Mouse (Mus musculus) A20 (cell line): ENCODE measurements around the gene Stat1.

Source experiments
- DNase-seq: peaks from one replicate; pipeline ENCODE4 v3.0.0-alpha.2; 2011; ENCODE audit warnings: low read depth, low spot score

Gene Stat1

DNA sequence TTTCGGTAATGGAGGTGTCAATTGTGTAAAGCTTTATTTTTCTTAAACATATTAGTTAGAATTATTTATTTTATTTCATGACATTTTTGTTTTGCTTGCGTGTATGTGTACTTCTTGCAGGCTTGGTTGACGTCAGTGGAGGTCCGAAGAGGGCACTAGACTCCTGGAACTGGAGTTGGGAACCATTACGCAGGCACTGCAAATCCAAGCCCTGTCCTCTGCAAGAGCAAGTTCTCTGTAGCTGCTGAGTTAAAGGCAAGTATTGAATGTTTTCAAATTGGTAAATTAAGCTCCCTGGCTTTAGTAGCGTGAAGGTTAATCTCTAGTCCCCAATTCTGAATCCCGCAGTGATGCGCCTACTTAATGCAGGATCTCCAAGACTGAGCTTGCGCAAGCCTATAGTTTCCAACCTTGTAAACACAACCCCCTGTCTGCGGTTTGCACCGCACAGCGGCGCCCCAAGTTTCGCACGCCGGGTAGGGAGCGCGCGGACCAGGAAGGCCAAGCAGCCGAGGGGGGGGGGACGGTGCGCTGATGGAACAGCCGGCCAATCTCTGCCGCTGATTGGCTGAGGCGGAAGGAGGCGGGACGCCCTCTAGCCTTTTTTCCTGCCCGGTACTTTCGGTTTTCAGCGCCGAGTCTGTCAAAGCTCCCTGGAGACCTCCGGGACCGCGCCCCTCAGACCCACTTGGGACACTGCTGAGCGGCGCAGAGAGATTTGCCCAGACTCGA lies at the start of gene Stat1:
Stat1 (plus strand) TSS at position 581 of the 732 bp plus-strand sequence.
- DNase-seq = peak; percentile 96

DNA sequence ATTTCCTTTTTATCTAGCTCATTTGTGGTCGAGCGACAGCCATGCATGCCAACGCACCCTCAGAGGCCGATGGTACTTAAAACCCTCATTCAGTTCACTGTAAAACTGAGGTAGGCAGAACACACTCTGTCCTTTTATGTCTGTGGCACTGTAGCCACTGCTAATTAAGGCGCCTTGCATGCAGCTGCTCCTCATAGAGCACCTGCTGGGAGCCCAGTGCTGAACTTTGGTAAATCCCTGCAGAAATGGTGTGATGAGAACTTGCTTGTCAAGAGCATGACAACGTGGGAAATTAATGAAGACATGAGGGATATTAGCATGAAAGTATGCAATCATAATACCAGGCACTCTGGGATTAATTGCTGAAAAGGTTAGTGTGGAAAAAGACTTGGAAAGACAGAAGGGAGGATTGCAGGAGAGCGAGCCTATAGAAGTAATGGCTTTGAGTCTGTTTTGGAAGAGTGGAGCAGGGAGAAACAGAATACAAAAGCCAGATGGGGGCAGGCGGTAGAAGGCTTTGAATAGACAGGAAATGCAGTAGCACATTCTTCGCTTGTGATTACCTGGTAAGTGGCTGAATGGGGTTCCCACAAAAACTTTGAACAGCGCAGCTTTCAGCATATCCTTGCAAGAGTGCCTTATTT lies 39.4 kb upstream of the Stat1 start:
- no peak for DNase-seq

DNA sequence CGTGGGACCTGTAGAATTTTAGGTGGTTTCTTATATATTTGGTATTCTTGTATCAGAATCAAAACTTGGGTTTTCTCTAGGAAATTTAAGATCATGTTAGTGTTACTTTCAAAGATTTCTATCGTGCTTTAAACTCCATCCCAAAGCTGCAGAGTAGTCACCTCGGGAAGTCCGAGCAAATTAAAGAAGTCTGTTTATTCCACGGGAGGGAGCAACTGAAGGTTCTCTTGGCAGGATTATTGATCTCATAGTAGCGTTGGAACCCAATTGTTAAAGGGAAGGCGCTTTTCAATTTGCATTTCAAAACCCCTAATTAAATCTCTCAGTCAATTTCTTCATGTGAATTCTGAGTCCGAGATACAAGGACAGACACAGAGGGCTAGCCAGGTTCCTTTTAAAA lies 38.9 kb upstream of the Stat1 start:
- DNase-seq = no peak

DNA sequence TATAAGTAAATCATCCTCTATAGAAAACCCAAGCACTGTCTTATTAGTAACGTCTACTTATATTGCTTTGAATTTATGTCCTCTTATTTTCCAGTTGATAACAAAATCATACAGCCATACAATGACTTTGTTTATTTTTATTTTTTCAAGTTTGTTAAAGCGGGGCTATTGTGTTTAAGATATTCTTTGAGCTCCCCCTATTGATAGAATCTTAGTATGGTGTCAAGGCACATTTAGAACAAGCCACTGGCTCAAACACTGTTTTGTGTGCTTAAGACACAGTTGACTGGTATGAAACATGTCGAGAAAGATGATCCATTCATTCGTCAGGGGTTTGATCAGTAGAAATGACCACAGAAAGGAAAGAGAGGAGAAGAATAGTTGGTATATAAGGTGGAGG lies 33.0 kb upstream of the Stat1 start:
- peak; percentile 24 for DNase-seq

DNA sequence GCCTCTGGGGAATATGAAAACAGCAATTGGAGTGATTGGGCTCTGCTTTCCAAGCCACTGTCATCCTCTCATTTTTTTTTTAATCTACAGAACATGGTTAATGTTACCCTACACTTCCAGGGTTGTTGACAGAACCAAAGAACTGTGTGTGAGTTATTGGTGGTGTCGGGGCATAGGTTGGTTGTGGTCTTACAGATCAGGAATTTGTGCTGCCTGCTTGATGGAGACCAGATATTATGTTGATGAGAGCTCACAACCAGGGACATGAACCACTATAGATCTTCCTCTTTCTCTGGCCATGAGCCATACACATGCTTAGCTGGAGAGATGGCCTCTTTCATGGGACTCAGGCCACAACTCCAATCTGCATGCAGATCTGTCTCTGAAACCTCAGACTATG lies 32.1 kb upstream of the Stat1 start:
- no peak for DNase-seq

DNA sequence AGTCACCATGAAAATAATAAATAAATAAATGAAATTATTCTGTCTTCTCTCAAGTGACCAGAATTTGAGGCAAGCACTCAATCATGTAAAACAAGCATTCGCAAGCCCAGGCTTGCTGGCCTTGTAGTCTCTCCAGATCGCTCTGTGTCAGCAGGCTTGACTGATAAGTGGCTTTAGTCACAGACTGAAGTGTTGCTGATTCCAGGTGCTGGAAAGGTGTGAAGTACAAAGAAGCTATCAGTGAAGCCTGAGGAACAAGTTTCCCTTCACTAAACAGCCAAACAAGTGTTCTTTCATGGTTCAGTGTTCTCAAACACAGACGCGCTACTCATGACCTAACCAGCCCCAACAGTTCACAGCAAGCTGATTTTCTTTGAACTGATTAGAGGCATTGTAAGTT lies 30.6 kb upstream of the Stat1 start:
- no peak for DNase-seq

DNA sequence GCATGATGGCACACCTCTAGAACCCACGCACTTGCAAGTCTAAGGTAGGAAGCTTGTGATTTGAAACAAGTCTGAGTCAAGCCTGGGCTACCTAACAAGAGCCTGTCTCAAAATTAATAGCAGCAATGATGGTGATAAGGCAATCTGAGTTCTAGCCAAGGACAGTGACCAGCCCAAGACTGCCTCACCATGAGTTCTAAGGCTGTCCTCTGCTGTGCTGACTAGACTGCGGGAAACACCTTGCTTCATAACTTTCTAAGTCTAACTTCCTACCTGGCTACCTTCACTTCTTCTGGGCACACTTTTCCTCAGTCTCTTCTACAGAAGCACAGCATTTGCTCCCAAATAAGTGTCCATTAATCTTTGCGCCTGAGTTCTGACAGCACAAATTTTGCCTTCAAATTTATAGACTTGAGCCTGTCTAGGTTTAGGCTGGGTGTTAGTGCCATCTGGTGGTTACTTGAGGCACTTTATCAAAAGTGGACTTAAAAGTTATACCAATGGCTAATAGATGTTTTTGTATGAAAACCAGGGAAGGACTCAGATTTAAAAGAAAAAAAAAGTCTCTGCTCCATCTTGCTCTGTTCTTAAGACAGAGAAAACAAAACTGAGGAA lies 20.5 kb upstream of the Stat1 start:
- DNase-seq = peak; percentile 54

DNA sequence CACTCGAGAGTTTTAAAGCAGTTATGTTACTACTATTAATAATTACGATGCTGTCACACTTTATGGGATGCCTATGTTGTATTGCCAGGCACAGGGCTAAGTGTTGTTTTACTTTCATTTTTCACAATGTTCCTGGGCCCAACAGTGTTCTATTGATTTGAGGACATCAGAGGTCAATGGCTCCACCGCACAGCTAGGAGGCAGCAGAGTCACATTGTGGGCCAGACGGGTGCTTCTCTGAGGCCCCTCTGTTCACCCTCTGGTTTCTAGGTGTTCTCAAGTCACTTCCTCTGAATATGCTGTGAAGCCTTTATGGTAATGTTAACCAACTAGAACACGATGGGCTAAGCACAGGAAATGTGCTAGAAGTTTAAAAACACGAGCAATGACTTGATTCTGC lies 18.7 kb upstream of the Stat1 start:
- peak; percentile 55 for DNase-seq

DNA sequence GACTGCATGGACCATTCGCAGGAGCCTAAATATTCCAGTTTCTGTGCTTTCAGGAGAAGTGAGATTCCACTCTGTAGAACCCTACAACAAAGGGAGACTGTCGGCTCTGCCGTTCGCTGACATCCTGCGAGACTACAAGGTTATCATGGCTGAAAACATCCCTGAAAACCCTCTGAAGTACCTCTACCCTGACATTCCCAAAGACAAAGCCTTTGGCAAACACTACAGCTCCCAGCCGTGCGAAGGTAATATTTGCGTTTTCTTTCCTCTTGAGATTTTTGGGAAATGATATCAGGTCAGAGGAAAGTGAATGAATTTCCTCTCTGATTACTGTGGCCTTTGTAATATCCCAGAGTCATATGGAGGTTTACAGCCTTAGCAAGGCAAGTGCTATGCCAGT lies 16.4 kb upstream of the Stat1 start:
- DNase-seq = no peak

DNA sequence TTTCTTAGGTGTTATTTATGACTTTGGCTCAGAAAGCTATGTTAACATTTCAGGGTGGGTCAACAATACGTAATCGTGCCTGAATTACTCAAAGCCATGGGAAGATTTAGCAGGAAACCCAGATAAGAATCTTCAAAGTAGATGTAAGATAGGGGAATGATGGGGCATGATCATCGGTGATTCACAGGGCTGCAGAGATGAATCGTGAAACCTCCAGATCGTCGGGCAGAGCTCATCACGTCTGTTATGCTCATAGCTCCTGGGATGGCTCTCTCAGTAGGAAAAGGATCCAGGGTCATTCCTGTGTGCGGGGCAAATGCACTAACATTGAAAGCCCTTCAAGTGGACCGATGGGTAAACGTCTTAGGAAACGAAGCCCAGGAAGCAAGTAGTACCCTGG lies 12.0 kb upstream of the Stat1 start:
- DNase-seq = no peak

DNA sequence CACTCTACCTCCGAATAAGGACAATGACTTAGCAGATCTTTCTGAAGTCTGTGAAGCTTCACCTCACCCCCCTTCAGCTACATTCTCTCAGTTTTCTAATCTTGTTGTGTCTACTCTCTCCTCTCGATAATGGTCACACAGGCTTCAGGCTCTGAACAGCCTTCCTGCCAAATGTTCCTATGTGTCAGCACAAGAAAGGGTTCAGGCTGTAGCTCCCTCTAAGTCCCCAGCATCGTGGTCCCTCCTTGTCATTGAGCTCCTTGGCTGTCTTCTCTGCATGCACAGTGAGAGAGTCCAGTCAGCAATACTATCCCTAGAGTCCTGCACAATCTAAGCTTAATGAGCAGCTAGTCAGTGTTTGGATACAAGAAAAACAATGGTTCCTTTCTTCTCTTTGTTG lies 8.0 kb upstream of the Stat1 start:
- no peak for DNase-seq

DNA sequence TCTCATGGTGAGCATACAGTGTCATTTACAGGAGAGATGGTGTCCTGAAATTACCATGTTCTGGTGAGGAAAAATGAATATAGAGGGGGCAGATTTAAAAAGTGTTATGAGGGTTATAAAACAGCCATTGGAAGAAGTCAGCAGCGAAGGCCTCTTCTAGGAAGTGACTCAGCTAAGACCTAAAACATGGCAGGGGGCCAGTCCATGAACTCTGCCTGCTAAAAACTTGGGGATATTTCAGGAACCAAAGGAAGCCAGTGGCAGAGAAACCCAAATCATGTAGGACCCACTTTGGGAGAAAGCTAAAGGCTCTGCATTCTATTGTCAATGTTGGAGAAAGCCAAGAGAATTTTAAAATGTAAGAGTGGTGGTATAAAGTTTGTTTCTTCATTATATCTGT lies 6.9 kb upstream of the Stat1 start:
- DNase-seq = no peak

DNA sequence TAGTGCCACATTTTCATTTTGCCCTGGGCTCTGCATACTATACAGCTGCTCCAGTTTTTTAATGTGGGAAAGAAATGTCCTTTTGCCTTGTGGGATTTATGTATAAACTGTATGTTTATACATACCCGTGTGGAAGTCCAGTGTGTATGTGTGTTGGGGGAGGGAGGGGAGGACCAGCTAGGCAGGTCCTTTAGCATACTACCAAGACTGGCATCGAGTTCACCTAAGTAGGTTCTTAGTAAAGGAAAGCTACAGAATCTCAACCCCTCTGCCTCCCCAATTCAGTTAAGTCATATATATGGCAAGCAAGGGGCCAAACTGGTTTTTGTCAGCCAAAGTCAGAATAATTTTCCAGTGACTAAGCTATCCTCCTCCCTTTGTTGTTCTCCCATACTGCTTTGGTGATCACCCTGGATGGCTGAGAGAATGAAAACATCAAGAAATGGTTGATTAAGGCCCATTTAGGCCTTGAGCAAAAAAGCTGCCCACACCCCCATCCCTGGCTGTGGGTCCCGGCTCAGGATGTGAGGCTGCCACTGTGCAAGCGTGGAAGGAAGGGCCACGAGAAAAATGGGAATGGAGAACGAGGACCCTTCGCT lies 6.1 kb upstream of the Stat1 start:
- DNase-seq = no peak

DNA sequence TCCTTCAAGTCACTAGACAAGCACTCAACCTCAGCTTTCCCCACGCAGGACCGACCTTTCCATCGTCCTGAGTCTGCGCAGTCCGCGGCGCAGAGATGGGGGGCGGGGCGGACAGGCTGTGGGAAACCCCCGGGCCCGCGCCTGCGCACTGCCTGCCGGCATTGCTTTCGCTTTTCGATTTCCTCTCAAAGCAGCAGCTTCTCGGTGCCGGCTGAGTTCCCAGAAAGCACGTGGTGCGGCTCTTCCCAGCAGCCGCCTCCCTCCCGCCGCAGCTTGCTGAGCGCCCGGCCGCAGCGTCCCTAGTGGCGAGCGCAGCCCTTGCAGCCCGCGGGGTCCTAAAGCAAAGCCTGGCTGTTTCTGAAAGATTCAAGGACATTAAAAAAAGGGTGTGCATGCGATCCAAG lies 5.6 kb upstream of the Stat1 start:
- DNase-seq = peak; percentile 98

DNA sequence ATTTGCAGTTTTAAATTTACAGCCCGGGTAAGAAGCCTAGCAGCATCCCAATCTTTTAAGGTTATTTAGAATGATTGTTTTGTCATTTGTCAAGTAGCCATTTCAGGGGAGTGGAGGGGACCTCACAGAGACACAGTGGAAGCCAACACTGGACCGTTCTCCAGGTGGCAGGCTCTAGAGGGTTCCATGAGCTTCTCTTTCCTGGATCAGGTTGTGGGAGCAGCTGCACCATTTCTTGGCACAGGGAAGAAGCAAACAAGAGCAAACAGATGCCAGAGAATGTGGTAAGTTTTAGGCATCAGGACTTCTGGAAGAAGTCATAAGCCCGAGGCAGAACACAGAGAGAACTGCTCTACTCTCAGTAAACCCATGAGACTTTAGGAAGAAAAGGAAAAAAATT lies 2.8 kb upstream of the Stat1 start:
- DNase-seq = peak; percentile 42

DNA sequence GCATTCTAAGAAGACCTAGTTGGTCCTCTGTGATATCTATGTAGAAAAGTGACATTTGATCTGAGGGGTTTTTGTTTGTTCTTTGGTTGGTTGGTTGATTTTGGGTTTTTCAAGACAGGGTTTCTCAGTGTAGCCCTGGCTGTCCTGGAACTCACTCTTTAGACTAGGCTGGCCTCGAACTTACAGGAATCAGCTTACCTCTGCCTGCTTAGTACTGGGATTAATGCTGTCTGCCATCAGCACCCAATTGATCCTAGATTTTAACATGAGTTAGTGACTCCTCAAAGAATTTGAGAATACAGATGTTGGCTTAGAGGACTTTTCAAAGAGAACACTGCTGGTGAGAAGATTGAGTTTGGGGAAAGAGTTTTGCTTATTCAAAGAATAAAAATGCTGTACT lies 1.5 kb upstream of the Stat1 start:
- no peak for DNase-seq

DNA sequence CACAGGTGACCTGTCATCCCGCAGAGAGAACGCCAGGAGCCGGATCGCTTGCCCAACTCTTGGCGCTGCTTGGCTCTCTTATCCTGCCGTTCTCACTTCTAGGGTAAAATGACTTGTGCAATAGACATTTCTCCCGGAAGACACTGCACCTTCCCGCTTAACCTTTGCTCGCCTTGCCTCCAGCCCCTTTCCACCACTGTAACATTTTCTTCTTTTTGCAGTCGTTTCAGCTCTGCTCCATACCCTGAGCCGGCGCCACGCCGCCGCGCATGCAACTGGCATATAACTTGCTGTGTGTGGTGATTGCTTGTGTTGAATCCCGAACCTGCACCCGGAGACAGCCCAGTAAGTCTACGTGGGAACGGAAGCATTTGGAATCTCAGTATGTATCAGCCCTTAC lies 451 bp downstream of the Stat1 start:
- DNase-seq = no peak

DNA sequence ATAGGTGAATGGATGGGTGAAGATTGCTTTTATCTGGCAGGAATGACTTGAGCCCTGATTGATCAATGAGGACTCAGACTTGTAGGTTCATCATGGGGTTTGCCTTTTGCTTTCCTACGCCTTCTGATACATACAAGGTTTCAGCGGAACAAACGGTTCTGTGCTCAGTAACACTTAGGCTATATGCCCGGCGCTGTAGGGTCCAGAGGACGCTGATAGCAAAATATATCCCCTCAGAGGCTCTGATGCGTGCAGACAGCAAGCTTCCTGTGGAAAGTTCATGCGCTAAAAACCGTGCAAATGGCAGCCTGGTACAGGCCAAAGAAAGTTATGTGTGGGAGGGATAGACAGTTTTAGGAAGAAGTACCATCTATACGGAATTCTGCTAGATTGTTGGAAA lies 951 bp downstream of the Stat1 start:
- peak; percentile 44 for DNase-seq

DNA sequence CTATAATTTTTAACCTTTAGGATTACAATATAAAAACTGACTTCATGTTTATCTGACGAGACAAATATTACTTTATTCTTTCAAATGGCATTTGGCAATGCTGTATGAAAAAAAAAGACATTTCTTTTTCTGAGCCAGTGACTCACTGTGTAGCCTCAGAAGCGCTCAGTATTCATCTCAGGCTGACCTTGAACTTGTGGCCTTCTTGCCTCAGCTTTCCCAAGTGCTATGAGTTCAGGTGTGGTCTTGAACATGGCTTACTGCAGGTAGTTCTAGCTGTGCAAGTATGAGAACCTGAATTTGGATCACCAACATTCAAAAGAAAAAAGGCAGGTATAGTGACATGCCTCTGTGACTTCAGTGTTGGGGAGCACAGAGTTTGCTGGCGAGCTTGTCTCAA lies 1.8 kb downstream of the Stat1 start:
- DNase-seq = no peak

DNA sequence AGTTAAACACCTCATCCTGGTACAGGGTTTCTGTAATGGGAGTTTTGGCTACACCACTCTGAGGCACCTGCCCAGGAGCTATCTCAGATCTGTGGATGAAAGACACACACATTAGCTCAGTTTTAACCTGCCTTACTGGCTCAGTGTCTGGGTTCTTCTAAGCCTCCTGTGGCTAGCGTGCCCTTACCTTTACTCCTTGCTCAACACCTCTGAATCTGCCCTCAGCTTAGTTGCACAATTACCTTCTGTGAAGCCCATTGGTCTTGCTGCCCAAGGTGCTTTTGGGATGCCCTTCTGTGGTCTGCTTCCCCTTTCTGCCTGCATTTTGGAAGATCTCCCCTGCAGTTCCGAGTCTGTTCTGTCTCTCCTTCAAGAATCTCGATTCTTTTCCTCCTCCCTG lies 5.6 kb downstream of the Stat1 start:
- DNase-seq = no peak

DNA sequence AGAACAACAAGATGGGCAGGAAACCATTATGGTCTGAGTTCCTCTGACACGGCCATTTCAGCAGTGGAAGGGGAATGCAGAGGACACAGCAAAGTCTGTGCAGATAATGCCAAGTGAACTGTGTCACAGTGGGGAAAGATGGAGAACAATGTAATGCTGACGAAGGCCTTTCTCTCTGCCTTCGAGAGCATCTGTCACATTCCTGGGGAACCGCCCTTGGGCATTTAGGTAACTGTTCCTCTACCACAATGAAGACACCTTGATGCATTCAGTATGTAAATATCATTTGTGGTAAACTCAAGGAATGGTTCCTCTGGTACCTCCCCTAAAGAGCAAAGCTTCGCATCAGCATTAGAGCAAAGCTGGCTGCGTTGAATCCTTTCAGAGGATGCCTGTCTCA lies 8.1 kb downstream of the Stat1 start:
- DNase-seq = no peak

DNA sequence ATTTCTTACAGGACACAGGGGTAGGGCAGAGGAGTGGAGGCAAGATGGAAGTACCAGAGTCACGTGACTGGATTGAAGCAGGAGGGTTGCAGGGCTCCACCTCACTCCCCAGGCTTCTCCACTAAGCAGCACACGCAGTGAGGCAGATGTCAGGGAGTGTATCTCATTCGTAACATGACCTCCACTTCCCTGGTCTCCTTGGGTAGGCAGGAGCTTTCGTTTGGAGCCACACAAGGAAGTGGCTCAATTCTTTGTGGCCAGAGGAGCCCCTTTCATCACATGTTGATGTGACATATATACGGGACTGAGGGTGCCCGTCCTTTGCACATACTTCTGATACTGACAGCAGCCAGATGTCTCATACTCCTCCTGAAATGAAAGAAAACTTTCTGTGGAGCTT lies 10.6 kb downstream of the Stat1 start:
- DNase-seq = no peak
